Mouse (Mus musculus): ENCODE measurements around the gene Cep164. TPM values are rescaled to one million over a fixed set of nuclear protein-coding genes. Genes with fewer than 3 reads are reported as not detected.

The Cep164 gene
- polyA plus RNA-seq, 1 experiment, result 22.6 TPM

Other genes starting within 250 kb of the Cep164 start
- gene Bace1, start 9.9 kb upstream of the Cep164 start, polyA plus RNA-seq (2012; rRNA removed), result 24.4 and 28.1 TPM in 2 replicates
- gene Pcsk7, start 77.8 kb upstream of the Cep164 start, polyA plus RNA-seq (2012; rRNA removed), result 31.8 and 53.0 TPM in 2 replicates
- gene Rnf214, start 78.2 kb upstream of the Cep164 start, polyA plus RNA-seq (2012; rRNA removed), result 15.1 and 17.7 TPM in 2 replicates
- 310 and 445 TPM in 2 replicates for gene Tagln, start 107.4 kb upstream of the Cep164 start, polyA plus RNA-seq (2012; rRNA removed)
- gene Sidt2, start 126.6 kb upstream of the Cep164 start, polyA plus RNA-seq (2012; rRNA removed), result 698 and 957 TPM in 2 replicates
- gene Pafah1b2, start 184.0 kb upstream of the Cep164 start, polyA plus RNA-seq (2012; rRNA removed), result 30.7 and 31.7 TPM in 2 replicates
- gene Sik3, start 184.1 kb upstream of the Cep164 start, polyA plus RNA-seq (2012; rRNA removed), result 11.7 and 21.0 TPM in 2 replicates

Measured in gonadal fat pad, adult 2 months (tissue).